Mouse (Mus musculus) C2C12 (cell line): ENCODE measurements around the gene Klf4. TPM values are rescaled to one million over a fixed set of nuclear protein-coding genes. Genes with fewer than 3 reads are reported as not detected.

ENCODE experiments used
- H3K27me3 ChIP-seq: one replicate; pipeline ENCODE4 v1.6.1; 2011; ENCODE audit not compliant: control insufficient read depth, insufficient read depth, insufficient read length
- H3K36me3 ChIP-seq: one replicate; pipeline ENCODE4 v1.6.1; 2011; ENCODE audit not compliant: control insufficient read depth, insufficient read depth
- H3K4me3 ChIP-seq: one replicate; pipeline ENCODE4 v1.5.1; 2011; ENCODE audit warnings: mild to moderate bottlenecking, control low read depth; ENCODE audit not compliant: poor library complexity, insufficient read depth, severe bottlenecking
- H3K79me2 ChIP-seq: one replicate; pipeline ENCODE4 v1.6.1; 2011; ENCODE audit not compliant: control insufficient read depth, insufficient read depth
- H3K79me3 ChIP-seq: one replicate; pipeline ENCODE4 v1.6.1; 2011; ENCODE audit warnings: low read depth, control low read depth
- H3ac ChIP-seq: one replicate; pipeline ENCODE3; 2011; ENCODE audit warnings: low read depth; ENCODE audit not compliant: control insufficient read depth, insufficient read length
- CEBPB ChIP-seq: IDR thresholded peaks from one replicate; pipeline ENCODE4 v1.6.1; 2011; ENCODE audit warnings: low read depth, mild to moderate bottlenecking, control low read depth, moderate library complexity
- CTCF ChIP-seq: IDR thresholded peaks from one replicate; pipeline ENCODE4 v1.5.1; 2011; ENCODE audit not compliant: control insufficient read depth, insufficient read depth, insufficient read length
- FOSL1 ChIP-seq: IDR thresholded peaks from one replicate; pipeline ENCODE4 v1.8.0; 2011; ENCODE audit warnings: mild to moderate bottlenecking, low read length; ENCODE audit not compliant: poor library complexity, insufficient read depth, severe bottlenecking
- MAX ChIP-seq: IDR thresholded peaks from one replicate; pipeline ENCODE4 v1.6.1; 2011; ENCODE audit warnings: mild to moderate bottlenecking, control low read depth
- MYOD1 ChIP-seq: IDR thresholded peaks from one replicate; pipeline ENCODE4 v1.6.1; 2011; ENCODE audit warnings: low read depth; ENCODE audit not compliant: control insufficient read depth, insufficient read length
- MYOG ChIP-seq: IDR thresholded peaks from one replicate; pipeline ENCODE4 v1.6.1; 2011; ENCODE audit not compliant: control insufficient read depth, insufficient read length; ENCODE audit errors: extremely low read depth
- USF1 ChIP-seq: IDR thresholded peaks from one replicate; pipeline ENCODE4 v1.6.1; 2011; ENCODE audit warnings: low read depth, mild to moderate bottlenecking, control low read depth, moderate library complexity
- polyA plus RNA-seq: library from polyadenylated mRNA; unstranded; fragments of >200 nt; fragmentation: generic; extraction: Trizol; gene quantifications from one replicate; pipeline ENCODE4 v1.2.1, GENCODE M21; 2012; ENCODE audit warnings: missing spikeins

Gene Klf4
- polyA plus RNA-seq, 1 experiment: 11.0 TPM

GRCm38 (mm10) chr4:55511389-55511788 lies 20.9 kb downstream of the Klf4 start:
- Histone ChIP-seq H3K36me3 (no peaks in the 10 kb centered on the region), H3K27me3 (no peaks in the 10 kb centered on the region), H3K4me3 (no peak overlapping the region), H3K79me2 (no peaks in the 10 kb centered on the region), H3ac (no peak overlapping the region), H3K79me3 (no peaks in the 10 kb centered on the region)
- TF ChIP-seq CEBPB: no peak
- TF ChIP-seq CTCF: no peak
- TF ChIP-seq MYOD1: no peak
- TF ChIP-seq MYOG: no peak
- TF ChIP-seq USF1: no peak
- no peak for TF ChIP-seq FOSL1
- TF ChIP-seq MAX: no peak

- TF ChIP-seq MAX: no peak
- TF ChIP-seq FOSL1: no peak
- TF ChIP-seq MYOD1: no peak
- no peak for TF ChIP-seq MYOG
- no peak for TF ChIP-seq CTCF
- TF ChIP-seq CEBPB: no peak
- TF ChIP-seq USF1: no peak
- Histone ChIP-seq H3K79me2 (no peaks in the 10 kb centered on the region), H3K27me3 (no peaks in the 10 kb centered on the region)
These were observed 23.6 kb downstream of the Klf4 start for GRCm38 (mm10) chr4:55508712-55509111.

GRCm38 (mm10) chr4:55498621-55499020 lies 33.6 kb downstream of the Klf4 start:
- no peaks in the 10 kb centered on the region for H3K27me3 ChIP-seq
- H3K79me2 ChIP-seq: no peaks in the 10 kb centered on the region
- no peaks in the 10 kb centered on the region for H3K36me3 ChIP-seq
- TF ChIP-seq CTCF (no peak), MAX (no peak), MYOG (no peak)
- no peak overlapping the region for H3ac ChIP-seq
- H3K4me3 ChIP-seq: no peak overlapping the region
- H3K79me3 ChIP-seq: no peaks in the 10 kb centered on the region

More at GRCm38 (mm10) chr4:55508712-55509111, 23.6 kb downstream of the Klf4 start:
- no peaks in the 10 kb centered on the region for H3K36me3 ChIP-seq
- no peak overlapping the region for H3K4me3 ChIP-seq
- no peak overlapping the region for H3ac ChIP-seq
- no peaks in the 10 kb centered on the region for H3K79me3 ChIP-seq

GRCm38 (mm10) chr4:55496416-55496815 lies 35.9 kb downstream of the Klf4 start:
- no peaks in the 10 kb centered on the region for H3K27me3 ChIP-seq
- no peak overlapping the region for H3ac ChIP-seq
- no peaks in the 10 kb centered on the region for H3K79me3 ChIP-seq
- no peaks in the 10 kb centered on the region for H3K36me3 ChIP-seq
- TF ChIP-seq CEBPB: no peak
- TF ChIP-seq MYOG: no peak
- no peak for TF ChIP-seq MYOD1
- no peak for TF ChIP-seq MAX
- no peak for TF ChIP-seq FOSL1
- no peak for TF ChIP-seq USF1
- TF ChIP-seq CTCF: no peak
- H3K79me2 ChIP-seq: no peaks in the 10 kb centered on the region
- H3K4me3 ChIP-seq: no peak overlapping the region

- Histone ChIP-seq H3K4me3 (no peak overlapping the region), H3K79me2 (no peaks in the 10 kb centered on the region)
These were observed 39.0 kb downstream of the Klf4 start for GRCm38 (mm10) chr4:55493261-55493660.

GRCm38 (mm10) chr4:55489328-55489727 lies 42.9 kb downstream of the Klf4 start:
- no peaks in the 10 kb centered on the region for H3K36me3 ChIP-seq
- TF ChIP-seq CTCF (no peak), MAX (peak; percentile 55), USF1 (no peak)
- no peak overlapping the region for H3K4me3 ChIP-seq
- H3ac ChIP-seq: no peak overlapping the region
- no peaks in the 10 kb centered on the region for H3K79me2 ChIP-seq
- no peaks in the 10 kb centered on the region for H3K79me3 ChIP-seq
- no peaks in the 10 kb centered on the region for H3K27me3 ChIP-seq

More at GRCm38 (mm10) chr4:55493261-55493660, 39.0 kb downstream of the Klf4 start:
- no peaks in the 10 kb centered on the region for H3K36me3 ChIP-seq
- no peak overlapping the region for H3ac ChIP-seq
- TF ChIP-seq MYOD1 (no peak), CEBPB (peak; percentile 7)
- H3K79me3 ChIP-seq: no peaks in the 10 kb centered on the region
- H3K27me3 ChIP-seq: no peaks in the 10 kb centered on the region
